Mouse (Mus musculus) heart, embryonic 11.5 days (tissue): ENCODE data around the gene Btbd9. TPM values are rescaled to one million over a fixed set of nuclear protein-coding genes. Genes with fewer than 3 reads are reported as not detected.

Source experiments
- ATAC-seq: fragments of 200-750 bp; cut with Nextera tagmentation; replicated peaks from 2 replicates; pipeline ENCODE4 v1.8.0; 2017; ENCODE audit warnings: moderate library complexity; ENCODE audit not compliant: insufficient number of reproducible peaks, low FRiP score, low TSS enrichment
- H3K27ac ChIP-seq: fragments of 300-500 bp; sonication (generic); 2 replicates; pipeline ENCODE4 v1.5.1; 2014; ENCODE audit warnings: mild to moderate bottlenecking, low read depth, low read length
- H3K27me3 ChIP-seq: fragments of 300-500 bp; sonication (generic); 2 replicates; pipeline ENCODE4 v1.6.1; 2014; ENCODE audit warnings: mild to moderate bottlenecking, low read length, mixed read lengths; ENCODE audit not compliant: control insufficient read depth, insufficient read depth
- H3K36me3 ChIP-seq: fragments of 300-500 bp; sonication (generic); 2 replicates; pipeline ENCODE4 v1.6.1; 2014; ENCODE audit warnings: mild to moderate bottlenecking, low read length, moderate library complexity, mixed read lengths; ENCODE audit not compliant: control insufficient read depth, insufficient read depth
- H3K4me1 ChIP-seq: fragments of 300-500 bp; sonication (generic); 2 replicates; pipeline ENCODE4 v1.6.1; 2014; ENCODE audit warnings: low read length; ENCODE audit not compliant: control insufficient read depth, insufficient read depth
- H3K4me2 ChIP-seq: fragments of 300-500 bp; sonication (generic); 2 replicates; pipeline ENCODE4 v1.6.1; 2014; ENCODE audit warnings: mild to moderate bottlenecking, moderate library complexity
- H3K4me3 ChIP-seq: fragments of 300-500 bp; sonication (generic); 2 replicates; pipeline ENCODE4 v1.5.1; 2014; ENCODE audit warnings: low read depth, low read length
- H3K9ac ChIP-seq: fragments of 300-500 bp; sonication (generic); 2 replicates; pipeline ENCODE4 v1.6.1; 2014; ENCODE audit warnings: mild to moderate bottlenecking, low read depth, low read length, moderate library complexity
- H3K9me3 ChIP-seq: fragments of 300-500 bp; sonication (generic); replicated peaks from 2 replicates; pipeline ENCODE4 v1.6.1; 2016; ENCODE audit warnings: low read length; ENCODE audit not compliant: control insufficient read depth
- WGBS: fragments of 180-500 bp; shearing (Covaris S2); extraction: QIAGEN DNeasy Blood & Tissue Kit; methylation state at CpG from one replicate; pipeline ENCODE4 v1.1.7; 2014; ENCODE audit not compliant: insufficient replicate concordance; 5-methylcytosine and 5-hydroxymethylcytosine counted together
- polyA plus RNA-seq: library from polyadenylated mRNA; unstranded; fragments of >200 nt; fragmentation: Nextera tagmentation; extraction: Ambion mirVana; gene quantifications from 2 replicates; pipeline ENCODE4 v1.2.1, GENCODE M21; 2014

Btbd9 gene
- polyA plus RNA-seq, 1 experiment from 2014 or later, result 41.9 TPM

- no peaks in the 10 kb centered on the region for H3K27me3 ChIP-seq
- WGBS, result 82% methylated on average over 4 of the region's 4 CpGs
- no peak overlapping the region for H3K4me3 ChIP-seq
- H3K4me1 ChIP-seq, result peaks cover 15% of the 10 kb centered on the region
- ATAC-seq, result no peak
- H3K36me3 ChIP-seq, result no peaks in the 10 kb centered on the region
- no peaks in the 10 kb centered on the region for H3K9me3 ChIP-seq
- H3K27ac ChIP-seq, result no peak overlapping the region
- no peak overlapping the region for H3K4me2 ChIP-seq
- no peak overlapping the region for H3K9ac ChIP-seq
These were observed 299.8 kb downstream of the Btbd9 start for GRCm38 (mm10) chr17:30276477-30276876.

- Histone ChIP-seq H3K4me1 (peaks cover 9% of the 10 kb centered on the region), H3K4me2 (no peak overlapping the region), H3K27me3 (no peaks in the 10 kb centered on the region), H3K4me3 (no peak overlapping the region), H3K36me3 (no peaks in the 10 kb centered on the region), H3K9ac (no peak overlapping the region), H3K9me3 (no peaks in the 10 kb centered on the region), H3K27ac (no peak overlapping the region)
- ATAC-seq, result no peak
- 92% methylated on average over 6 of the region's 6 CpGs for WGBS
These were observed 303.5 kb downstream of the Btbd9 start for GRCm38 (mm10) chr17:30272769-30273168.

GRCm38 (mm10) chr17:30269136-30270063 lies 306.9 kb downstream of the Btbd9 start:
- no peak overlapping the region for H3K9ac ChIP-seq
- no peak overlapping the region for H3K27ac ChIP-seq
- ATAC-seq, result no peak
- H3K27me3 ChIP-seq, result no peaks in the 10 kb centered on the region
- no peak overlapping the region for H3K4me3 ChIP-seq
- H3K4me1 ChIP-seq, result peaks cover 12% of the 10 kb centered on the region
- H3K4me2 ChIP-seq, result no peak overlapping the region
- WGBS, result 67% methylated on average over 11 of the region's 11 CpGs
- H3K36me3 ChIP-seq, result no peaks in the 10 kb centered on the region
- H3K9me3 ChIP-seq, result no peaks in the 10 kb centered on the region

- no peaks in the 10 kb centered on the region for H3K9me3 ChIP-seq
- H3K27ac ChIP-seq, result no peak overlapping the region
- no peaks in the 10 kb centered on the region for H3K36me3 ChIP-seq
- 82% methylated on average over 8 of the region's 8 CpGs for WGBS
- H3K27me3 ChIP-seq, result no peaks in the 10 kb centered on the region
- no peak overlapping the region for H3K4me2 ChIP-seq
- ATAC-seq, result no peak
- H3K9ac ChIP-seq, result no peak overlapping the region
- H3K4me3 ChIP-seq, result no peak overlapping the region
- H3K4me1 ChIP-seq, result peaks cover 12% of the 10 kb centered on the region
These were observed 307.8 kb downstream of the Btbd9 start for GRCm38 (mm10) chr17:30268456-30268855.

- no peaks in the 10 kb centered on the region for H3K36me3 ChIP-seq
- no peak overlapping the region for H3K4me2 ChIP-seq
- WGBS, result 60% methylated on average over 5 of the region's 5 CpGs
- H3K9me3 ChIP-seq, result no peaks in the 10 kb centered on the region
- H3K4me3 ChIP-seq, result no peak overlapping the region
- H3K4me1 ChIP-seq, result peaks cover 12% of the 10 kb centered on the region
- no peak overlapping the region for H3K9ac ChIP-seq
- no peak for ATAC-seq
- H3K27ac ChIP-seq, result no peak overlapping the region
- H3K27me3 ChIP-seq, result no peaks in the 10 kb centered on the region
These were observed 308.8 kb downstream of the Btbd9 start for GRCm38 (mm10) chr17:30267432-30267973.

DNA sequence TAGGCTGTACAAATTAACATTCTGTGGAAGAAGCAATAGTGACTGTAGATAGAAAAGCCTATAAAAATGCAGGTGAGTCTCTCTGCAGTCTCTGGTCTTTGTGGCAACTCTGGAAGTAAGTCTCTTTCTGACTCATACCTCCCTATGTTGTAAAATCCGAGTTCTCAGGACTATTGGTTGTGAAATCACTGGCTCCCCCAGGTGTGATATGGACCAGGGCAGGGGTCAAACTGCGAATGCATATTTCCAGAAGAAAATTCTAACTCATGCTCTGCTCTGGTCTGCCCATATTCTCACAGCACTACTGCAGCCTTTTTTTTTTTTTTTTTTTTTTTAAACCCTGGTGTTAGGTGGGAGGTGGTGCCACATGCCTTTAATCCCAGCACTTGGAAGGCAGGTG lies 312.8 kb downstream of the Btbd9 start:
- no peaks in the 10 kb centered on the region for H3K27me3 ChIP-seq
- H3K4me2 ChIP-seq, result no peak overlapping the region
- ATAC-seq, result no peak
- H3K9me3 ChIP-seq, result no peaks in the 10 kb centered on the region
- H3K4me3 ChIP-seq, result no peak overlapping the region
- no peak overlapping the region for H3K9ac ChIP-seq
- H3K36me3 ChIP-seq, result no peaks in the 10 kb centered on the region
- H3K4me1 ChIP-seq, result peaks cover 10% of the 10 kb centered on the region; the same call in 1 of the 2 replicates
- WGBS, result 75% methylated on average over 2 of the region's 2 CpGs
- H3K27ac ChIP-seq, result no peak overlapping the region

- Histone ChIP-seq H3K9ac (no peak overlapping the region), H3K27ac (no peak overlapping the region), H3K4me1 (peaks cover 11% of the 10 kb centered on the region; the same call in 1 of the 2 replicates), H3K4me2 (no peak overlapping the region), H3K36me3 (no peaks in the 10 kb centered on the region), H3K9me3 (no peaks in the 10 kb centered on the region), H3K4me3 (no peak overlapping the region), H3K27me3 (no peaks in the 10 kb centered on the region)
- no peak for ATAC-seq
- WGBS, result 89% methylated on average over 6 of the region's 6 CpGs
These were observed 313.3 kb downstream of the Btbd9 start for GRCm38 (mm10) chr17:30262943-30263342.

- Histone ChIP-seq H3K9ac (no peak overlapping the region), H3K36me3 (no peaks in the 10 kb centered on the region), H3K4me3 (no peak overlapping the region), H3K4me2 (no peak overlapping the region), H3K9me3 (no peaks in the 10 kb centered on the region), H3K27me3 (no peaks in the 10 kb centered on the region), H3K27ac (no peak overlapping the region), H3K4me1 (peaks cover 9% of the 10 kb centered on the region; the same call in 1 of the 2 replicates)
- WGBS, result 83% methylated on average over 4 of the region's 4 CpGs
- no peak for ATAC-seq
These were observed 313.8 kb downstream of the Btbd9 start for GRCm38 (mm10) chr17:30262440-30262839.
